Mouse (Mus musculus) kidney, adult 2 months (tissue): ENCODE results near the gene Hist1h2bk.

Experiments
- CTCF ChIP-seq: fragments of 200-500 bp; conservative IDR thresholded peaks from 2 replicates; pipeline ENCODE4 v1.5.1; 2011; ENCODE audit warnings: low read depth, mild to moderate bottlenecking, control low read depth, low read length, moderate library complexity, mixed read lengths; ENCODE audit not compliant: insufficient read depth, insufficient read length
- POLR2A ChIP-seq: fragments of 200-500 bp; IDR thresholded peaks from one replicate; pipeline ENCODE4 v1.6.1; 2011; ENCODE audit warnings: low read depth, low read length, control low read depth

GRCm38 (mm10) chr13:22037415-22037814, 1.7 kb downstream of the Hist1h2bk start:
- TF ChIP-seq CTCF (no peak), POLR2A (no peak)
